Mouse (Mus musculus): ENCODE data around the gene Tmem217.
A peak's percentile ranks its signal among the peaks of the same experiment; 100 is the strongest.

- peak; percentile 95 for TF ChIP-seq CTCF (IDR thresholded peaks at IDR 0.05; ENCODE audit: low read depth)
- TF ChIP-seq EP300 (IDR thresholded peaks at IDR 0.05; ENCODE audit: low read depth): peak; percentile 70
Measured at GRCm38 (mm10) chr17:29492269-29493191, 59.7 kb downstream of the Tmem217 start.
